Mouse (Mus musculus) lung, postnatal 0 days (tissue): Measurements from ENCODE around the gene Gtse1.

Experiments
- CTCF ChIP-seq: IDR thresholded peaks from 2 replicates; pipeline ENCODE4 v1.5.1; 2016; ENCODE audit warnings: antibody characterized with exemption, mild to moderate bottlenecking
- EP300 ChIP-seq: IDR thresholded peaks from 2 replicates; pipeline ENCODE4 v1.6.1; 2016; ENCODE audit warnings: antibody characterized with exemption, mild to moderate bottlenecking, control low read depth

DNA sequence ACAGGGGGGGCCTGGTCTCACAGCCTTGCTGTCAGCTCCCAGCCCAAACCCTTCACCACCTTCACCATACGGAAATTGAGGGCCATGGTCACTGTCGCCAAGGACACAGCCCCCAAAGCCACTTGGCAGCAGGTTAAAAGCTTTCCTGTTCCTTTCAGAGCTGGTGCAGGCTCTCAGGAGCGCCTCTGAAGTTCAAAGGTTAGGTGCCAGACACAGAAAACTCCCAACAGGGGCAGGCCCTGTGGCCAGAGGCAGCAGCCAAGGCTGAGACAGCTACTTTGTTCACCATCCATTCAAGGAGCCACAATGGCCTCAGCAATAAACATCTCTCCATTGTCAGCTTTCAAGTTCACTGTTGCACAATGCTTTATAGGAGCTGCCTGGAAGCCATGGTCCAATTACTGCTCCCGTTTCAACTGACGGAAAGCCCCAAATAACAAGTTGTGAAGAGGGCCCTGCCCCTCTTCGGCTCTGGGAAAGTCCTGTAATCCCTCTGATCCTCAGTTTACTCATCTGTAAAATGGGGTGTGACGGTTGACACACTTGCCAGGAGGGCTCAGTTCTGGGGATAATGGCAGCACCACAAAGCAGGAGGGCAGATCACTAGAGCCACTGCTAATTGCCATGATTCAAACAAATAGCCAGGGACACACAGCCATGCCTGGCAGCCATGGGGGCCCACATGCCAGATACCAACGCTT is 59.8 kb downstream of the Gtse1 start:
- TF ChIP-seq CTCF (no peak), EP300 (no peak)
